Mouse (Mus musculus) adrenal gland, postnatal 36 days (tissue): Measurements from ENCODE around the gene Nat8f4. TPM values are rescaled to one million over a fixed set of nuclear protein-coding genes. Genes with fewer than 3 reads are reported as not detected.
"Not testable (repeated sequence)": the region's sequence is repeated elsewhere in the genome, so short reads cannot be mapped to it uniquely, and the experiment has no call there.

Experiments used
- DNase-seq, 2 experiments: peaks; one replicate each; pipeline ENCODE4 v3.0.0; 2021; ENCODE audit warnings: mixed read lengths in 1 of 2
- total RNA-seq, 2 experiments: library from RNA; stranded (reverse); gene quantifications; 2 replicates each; pipeline ENCODE4 v1.2.3; 2021

Nat8f4 gene
- total RNA-seq, 2 experiments from 2014 or later, result 8.0 to 13.5 TPM

GRCm38 (mm10) chr6:85898596-85899475 is 5.8 kb downstream of the Nat8f4 start:
- peak; percentile 38 to 41 for DNase-seq

DNA sequence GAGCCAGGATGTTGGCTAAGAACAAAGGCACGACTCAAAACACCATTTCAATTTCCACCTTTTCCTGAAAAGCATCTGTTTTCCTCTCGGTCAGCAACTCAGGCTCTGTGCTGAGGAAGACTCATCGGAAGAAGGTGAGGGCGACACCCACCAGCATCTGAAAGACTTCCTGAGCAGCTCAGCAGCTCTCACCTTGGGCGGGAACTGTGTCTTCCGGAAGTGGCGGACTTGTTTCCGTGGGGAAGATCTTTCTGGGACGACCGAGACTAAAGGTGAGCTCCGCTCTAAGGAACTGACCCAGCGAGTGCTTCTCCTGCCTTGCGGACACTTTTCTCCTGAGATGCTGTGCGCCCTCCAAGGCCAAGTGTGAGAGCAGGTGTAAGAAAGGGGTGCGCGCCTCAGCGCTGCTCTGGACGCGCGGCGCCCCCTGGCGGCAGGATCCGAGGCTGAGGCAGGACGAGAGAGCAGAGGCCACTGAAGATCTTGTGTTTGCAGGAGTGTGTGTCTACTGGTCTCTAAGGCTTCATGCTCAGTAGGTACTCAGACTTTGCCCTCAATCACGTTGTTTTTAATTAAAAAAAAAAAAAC is 9.5 kb downstream of the Nat8f4 start:
- peak; percentile 38 to 47 for DNase-seq

DNA sequence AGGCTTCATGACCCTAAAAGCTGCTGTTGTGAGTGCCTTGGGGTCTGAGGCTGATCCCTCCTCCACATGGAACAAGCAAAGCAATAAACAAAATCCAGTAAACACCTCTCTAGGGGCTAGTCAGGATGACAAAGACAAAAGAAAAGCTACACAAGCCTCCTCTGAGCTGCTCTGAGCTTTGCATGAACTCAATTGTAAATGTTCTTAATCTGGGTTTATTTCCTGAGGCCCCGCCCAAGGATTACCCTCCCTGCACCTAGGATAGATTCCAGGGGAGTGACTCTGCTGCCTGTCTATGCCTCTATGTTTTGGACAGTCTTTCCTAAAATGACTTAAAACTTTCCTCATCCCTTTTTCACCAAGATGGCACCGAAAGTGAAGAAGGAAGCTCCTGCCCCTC is 15.7 kb downstream of the Nat8f4 start:
- no peak for DNase-seq

- no peak for DNase-seq
These were observed 20.4 kb downstream of the Nat8f4 start for GRCm38 (mm10) chr6:85884311-85884710.

GRCm38 (mm10) chr6:85883246-85883645 is 21.4 kb downstream of the Nat8f4 start:
- DNase-seq, result not testable (repeated sequence)

GRCm38 (mm10) chr6:85869006-85869405 is 35.7 kb downstream of the Nat8f4 start, which contains the start of gene Nat8f2:
TSS of gene Nat8f2 (minus strand) at chr6:85869158.
- DNase-seq, result not testable (repeated sequence)

DNA sequence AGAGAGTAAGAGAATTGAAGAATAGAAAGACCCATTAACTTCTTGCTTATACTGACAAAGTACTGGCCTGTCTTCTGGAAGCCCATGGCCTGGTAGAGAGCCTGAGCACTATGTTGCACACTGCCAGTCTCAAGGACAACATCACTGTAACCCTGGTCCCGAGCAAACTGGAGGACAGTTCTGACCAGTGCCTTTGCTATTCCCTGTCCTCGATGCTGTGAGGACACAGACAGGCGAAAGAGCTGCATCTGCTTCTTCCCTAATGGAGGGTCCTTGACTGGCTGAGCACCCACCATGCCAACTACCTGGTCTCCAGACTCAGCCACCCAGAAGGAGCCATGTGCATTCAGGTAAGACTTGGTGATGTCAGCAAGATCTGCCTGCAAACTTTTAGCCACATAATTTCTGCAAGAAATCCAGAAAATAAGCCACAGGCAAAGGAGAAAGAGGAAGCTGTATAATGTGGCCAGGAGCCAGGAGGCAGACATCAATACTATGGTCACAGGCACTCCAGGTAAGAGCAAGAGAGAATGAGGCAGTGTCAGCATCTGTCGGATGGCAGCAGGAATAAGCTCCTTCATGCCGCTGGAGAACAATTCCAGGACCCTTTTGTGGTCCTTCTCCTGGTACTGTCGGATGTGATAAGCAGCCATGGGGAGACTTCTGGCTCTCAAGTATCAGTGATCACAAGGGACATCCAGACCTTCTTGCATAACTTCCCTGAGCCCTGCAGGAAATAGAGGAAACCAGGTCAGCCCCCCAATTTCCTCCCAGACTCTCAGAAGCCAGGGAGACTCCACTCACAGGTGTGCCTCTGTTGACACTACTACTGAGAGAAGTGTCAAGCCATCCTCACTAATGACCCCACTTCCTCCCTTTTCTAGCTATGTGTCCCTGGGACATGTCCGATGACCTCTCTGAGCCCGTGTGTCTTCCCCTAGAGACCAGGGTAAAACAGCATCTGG is 36.7 kb downstream of the Nat8f4 start:
- peak in 1 of 2 experiments; percentile 34 for DNase-seq

- DNase-seq, result not testable (repeated sequence)
These were observed 37.7 kb downstream of the Nat8f4 start for GRCm38 (mm10) chr6:85866995-85867394.

DNA sequence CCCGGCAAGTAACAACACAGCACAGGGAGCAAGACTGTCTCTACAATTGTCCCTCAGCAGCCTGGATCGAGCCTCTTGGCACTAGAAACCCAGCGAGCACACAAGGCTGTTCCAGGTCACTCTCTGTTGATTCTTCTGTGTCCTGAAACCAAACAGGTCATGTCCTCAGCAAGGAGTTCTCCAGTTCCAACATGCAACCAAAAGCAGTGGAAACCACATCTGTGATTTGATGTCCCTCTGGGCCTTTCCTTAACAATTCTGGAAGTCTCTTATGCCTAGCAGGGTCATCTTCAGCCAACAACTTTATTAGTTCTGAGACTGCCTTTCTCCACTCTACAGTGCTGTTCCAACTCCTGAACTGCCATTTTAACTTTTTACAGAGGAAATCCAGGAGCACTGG is 38.5 kb downstream of the Nat8f4 start:
- DNase-seq, result not testable (repeated sequence)

- DNase-seq, result peak; percentile 16 to 45
These were observed 39.6 kb downstream of the Nat8f4 start for GRCm38 (mm10) chr6:85864900-85865639.

GRCm38 (mm10) chr6:85863840-85864239 is 40.8 kb downstream of the Nat8f4 start:
- no peak for DNase-seq

- no peak for DNase-seq
These were observed 41.5 kb downstream of the Nat8f4 start for GRCm38 (mm10) chr6:85863136-85863535.

GRCm38 (mm10) chr6:85862565-85862964 is 42.1 kb downstream of the Nat8f4 start:
- peak; percentile 81 to 85 for DNase-seq

GRCm38 (mm10) chr6:85861247-85861646 is 43.4 kb downstream of the Nat8f4 start:
- DNase-seq, result no peak

DNA sequence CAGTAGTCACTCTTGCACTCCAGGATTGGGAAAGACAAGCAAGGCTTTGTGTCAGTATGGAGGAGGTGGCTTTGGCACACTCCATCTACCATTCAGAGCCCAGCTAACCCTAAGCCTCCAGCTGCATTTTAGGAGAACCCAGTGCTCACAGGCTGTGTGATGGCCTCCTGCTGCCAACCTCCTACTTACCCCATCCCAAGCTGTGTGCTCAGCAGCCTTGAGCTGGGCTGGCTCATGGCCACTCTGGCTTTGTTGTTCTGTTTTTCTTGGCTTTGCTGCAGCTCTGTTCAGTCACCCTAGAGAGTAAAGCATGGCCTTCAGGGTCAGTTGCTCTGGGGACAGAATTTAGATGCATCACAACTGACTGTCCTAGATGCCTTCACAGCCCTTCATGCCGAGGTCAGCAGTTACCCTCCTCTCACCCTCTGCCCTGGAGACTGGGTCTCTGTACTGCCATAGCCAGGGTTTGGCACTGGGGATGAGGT is 48.4 kb downstream of the Nat8f4 start:
- peak; percentile 91 to 95 for DNase-seq

DNA sequence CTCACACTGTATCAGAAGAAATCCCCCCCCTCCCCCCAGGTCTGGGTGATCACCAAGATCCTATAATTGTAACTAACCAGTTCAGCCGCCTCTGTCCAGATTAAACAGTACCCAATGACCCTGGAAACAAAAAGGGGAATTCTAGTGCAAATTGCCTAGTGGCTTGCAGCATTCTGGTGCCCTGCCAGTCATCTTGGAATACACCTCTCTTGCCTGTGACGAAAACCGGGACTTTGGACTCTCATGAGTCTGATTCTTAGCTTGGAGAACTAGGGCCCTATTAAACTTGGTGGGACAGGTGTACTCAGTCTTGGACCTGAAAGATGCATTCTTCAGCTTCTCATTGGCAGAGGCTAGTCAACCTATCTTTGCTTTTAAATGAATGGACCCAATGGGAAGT is 51.2 kb downstream of the Nat8f4 start:
- peak; percentile 16 to 36 for DNase-seq

DNA sequence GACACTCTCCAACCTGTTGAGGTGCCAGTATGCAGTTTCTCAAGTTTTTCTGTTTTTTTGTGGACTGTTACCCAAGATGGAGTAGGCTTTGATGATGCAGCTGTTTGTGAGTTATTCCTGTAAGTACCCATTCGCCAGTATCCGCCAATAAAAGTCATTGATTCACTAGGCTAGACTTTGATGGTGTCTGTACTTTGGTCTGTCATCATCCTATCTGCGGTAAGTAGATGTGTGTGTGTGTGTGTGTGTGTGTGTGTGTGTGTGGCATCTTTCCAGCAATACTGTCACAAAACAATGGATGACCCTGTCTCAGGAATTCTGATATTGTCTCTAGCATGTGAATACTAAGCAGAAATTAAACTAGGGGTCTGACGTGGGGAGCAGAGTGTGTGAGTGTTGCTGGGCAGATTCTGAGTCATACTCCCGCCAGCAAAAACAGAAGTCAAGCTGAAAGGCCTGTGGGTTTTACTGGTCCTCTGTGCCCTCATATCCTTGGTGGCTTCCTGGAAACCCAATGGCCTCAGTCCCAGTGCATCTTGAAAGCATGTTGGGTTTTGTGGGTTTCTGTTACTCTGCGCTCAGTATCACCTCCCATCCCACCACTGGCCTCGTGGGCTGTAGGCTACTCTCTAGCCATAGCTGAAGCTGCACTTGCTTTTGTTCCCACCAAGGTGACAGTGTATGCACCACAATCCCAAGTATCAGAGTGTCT is 53.5 kb downstream of the Nat8f4 start:
- DNase-seq, result no peak

GRCm38 (mm10) chr6:85849240-85849639 is 55.4 kb downstream of the Nat8f4 start:
- peak; percentile 28 to 46 for DNase-seq
